Mouse (Mus musculus): ENCODE data around the gene Defb46. TPM values are rescaled to one million over a fixed set of nuclear protein-coding genes. Genes with fewer than 3 reads are reported as not detected.

The Defb46 gene
- not detected in 2 replicates for polyA plus RNA-seq (2014; fragmentation: Nextera tagmentation; extraction: Ambion mirVana)

GRCm38 (mm10) chr8:19239616-19240015, at the start of gene Defb46:
Defb46 (plus strand) TSS chr8:19239916.
- Histone ChIP-seq H3K4me1 (replicated peaks; ENCODE audit: control insufficient read depth, insufficient read depth, low read length) (no peaks in the 10 kb centered on the region), H3K4me3 (replicated peaks; ENCODE audit: low read length) (no peak within 1 kb of the TSS), H3K9ac (no peak within 1 kb of the TSS), H3K27ac (no peak within 1 kb of the TSS), H3K4me2 (replicated peaks) (no peak within 1 kb of the TSS), H3K36me3 (replicated peaks; ENCODE audit: control insufficient read depth, insufficient read depth) (no peaks in the 10 kb centered on the region), H3K9me3 (ENCODE audit: control insufficient read depth, low read length) (no peaks in the 10 kb centered on the region), H3K27me3 (ENCODE audit: control insufficient read depth, insufficient read depth, low read length) (no peaks in the 10 kb centered on the region)
- DNase-seq (ENCODE audit: low spot score), result no peak
- no peak for ATAC-seq (ENCODE audit: low FRiP score)
- WGBS, result 86% methylated on average over 2 of the region's 2 CpGs

- Histone ChIP-seq H3K9me3 (ENCODE audit: control insufficient read depth, low read length) (no peaks in the 10 kb centered on the region), H3K27ac (no peak within 1 kb of the TSS), H3K4me3 (replicated peaks; ENCODE audit: low read length) (no peak within 1 kb of the TSS), H3K4me1 (replicated peaks; ENCODE audit: control insufficient read depth, insufficient read depth, low read length) (no peaks in the 10 kb centered on the region), H3K36me3 (replicated peaks; ENCODE audit: control insufficient read depth, insufficient read depth) (no peaks in the 10 kb centered on the region), H3K9ac (no peak within 1 kb of the TSS), H3K4me2 (replicated peaks) (no peak within 1 kb of the TSS), H3K27me3 (ENCODE audit: control insufficient read depth, insufficient read depth, low read length) (no peaks in the 10 kb centered on the region)
- ATAC-seq (ENCODE audit: low FRiP score) (no peak), DNase-seq (ENCODE audit: low spot score) (no peak)
- WGBS, result 63% methylated on average over 1 of the region's 1 CpGs
These were observed 14.6 kb upstream of the Defb46 start, which contains the start of gene Defb6 for GRCm38 (mm10) chr8:19225161-19225560. Defb6 (plus strand) TSS chr8:19225478.

GRCm38 (mm10) chr8:19238101-19238500, 1.6 kb upstream of the Defb46 start:
- H3K9me3 ChIP-seq (ENCODE audit: control insufficient read depth, low read length), result no peaks in the 10 kb centered on the region
- H3K9ac ChIP-seq, result no peak overlapping the region
- ATAC-seq (ENCODE audit: low FRiP score) (no peak), DNase-seq (ENCODE audit: low spot score) (no peak)
- 57% methylated on average over 1 of the region's 1 CpGs for WGBS
- no peak overlapping the region for H3K4me2 ChIP-seq (replicated peaks)
- no peaks in the 10 kb centered on the region for H3K27me3 ChIP-seq (ENCODE audit: control insufficient read depth, insufficient read depth, low read length)
- no peak overlapping the region for H3K4me3 ChIP-seq (replicated peaks; ENCODE audit: low read length)
- H3K36me3 ChIP-seq (replicated peaks; ENCODE audit: control insufficient read depth, insufficient read depth), result no peaks in the 10 kb centered on the region
- H3K27ac ChIP-seq, result no peak overlapping the region
- H3K4me1 ChIP-seq (replicated peaks; ENCODE audit: control insufficient read depth, insufficient read depth, low read length), result no peaks in the 10 kb centered on the region

GRCm38 (mm10) chr8:19247280-19247679, 7.6 kb downstream of the Defb46 start, which contains the start of gene Defb5:
Defb5 (plus strand) TSS chr8:19247580.
- Histone ChIP-seq H3K27me3 (ENCODE audit: control insufficient read depth, insufficient read depth, low read length) (no peaks in the 10 kb centered on the region), H3K27ac (no peak within 1 kb of the TSS), H3K9ac (no peak within 1 kb of the TSS), H3K4me3 (replicated peaks; ENCODE audit: low read length) (no peak within 1 kb of the TSS), H3K4me1 (replicated peaks; ENCODE audit: control insufficient read depth, insufficient read depth, low read length) (no peaks in the 10 kb centered on the region), H3K4me2 (replicated peaks) (no peak within 1 kb of the TSS), H3K9me3 (ENCODE audit: control insufficient read depth, low read length) (no peaks in the 10 kb centered on the region), H3K36me3 (replicated peaks; ENCODE audit: control insufficient read depth, insufficient read depth) (no peaks in the 10 kb centered on the region)
- no peak for ATAC-seq (ENCODE audit: low FRiP score)
- DNase-seq (ENCODE audit: low spot score), result no peak
- 93% methylated on average over 5 of the region's 5 CpGs for WGBS

- H3K4me3 ChIP-seq (replicated peaks; ENCODE audit: low read length), result no peak overlapping the region
- no peak for ATAC-seq (ENCODE audit: low FRiP score)
These were observed 18.4 kb downstream of the Defb46 start for GRCm38 (mm10) chr8:19258136-19258535.

GRCm38 (mm10) chr8:19259667-19260066, 20.0 kb downstream of the Defb46 start:
- no peak overlapping the region for H3K27ac ChIP-seq
- H3K9me3 ChIP-seq (ENCODE audit: control insufficient read depth, low read length), result no peaks in the 10 kb centered on the region
- no peaks in the 10 kb centered on the region for H3K4me1 ChIP-seq (replicated peaks; ENCODE audit: control insufficient read depth, insufficient read depth, low read length)
- no peak for ATAC-seq (ENCODE audit: low FRiP score)
- H3K9ac ChIP-seq, result no peak overlapping the region
- no peak overlapping the region for H3K4me3 ChIP-seq (replicated peaks; ENCODE audit: low read length)
- H3K4me2 ChIP-seq (replicated peaks), result no peak overlapping the region
- no peaks in the 10 kb centered on the region for H3K27me3 ChIP-seq (ENCODE audit: control insufficient read depth, insufficient read depth, low read length)
- H3K36me3 ChIP-seq (replicated peaks; ENCODE audit: control insufficient read depth, insufficient read depth), result no peaks in the 10 kb centered on the region
- DNase-seq (ENCODE audit: low spot score), result no peak
- WGBS, result 47% methylated on average over 3 of the region's 3 CpGs

More at GRCm38 (mm10) chr8:19258136-19258535, 18.4 kb downstream of the Defb46 start:
- H3K9me3 ChIP-seq (ENCODE audit: control insufficient read depth, low read length), result no peaks in the 10 kb centered on the region
- H3K27me3 ChIP-seq (ENCODE audit: control insufficient read depth, insufficient read depth, low read length), result no peaks in the 10 kb centered on the region
- H3K27ac ChIP-seq, result no peak overlapping the region
- no peak for DNase-seq (ENCODE audit: low spot score)
- H3K36me3 ChIP-seq (replicated peaks; ENCODE audit: control insufficient read depth, insufficient read depth), result no peaks in the 10 kb centered on the region
- H3K9ac ChIP-seq, result no peak overlapping the region
- no peak overlapping the region for H3K4me2 ChIP-seq (replicated peaks)
- no peaks in the 10 kb centered on the region for H3K4me1 ChIP-seq (replicated peaks; ENCODE audit: control insufficient read depth, insufficient read depth, low read length)

Other genes starting within 250 kb of the Defb46 start
- not detected in 2 replicates for gene Defb37, start 248.9 kb upstream of the Defb46 start, polyA plus RNA-seq (2014; fragmentation: Nextera tagmentation; extraction: Ambion mirVana)
- gene Defb38, start 213.3 kb upstream of the Defb46 start, polyA plus RNA-seq (2014; fragmentation: Nextera tagmentation; extraction: Ambion mirVana), result not detected in 2 replicates
- gene Defb39, start 175.1 kb upstream of the Defb46 start, polyA plus RNA-seq (2014; fragmentation: Nextera tagmentation; extraction: Ambion mirVana), result not detected in 2 replicates
- gene Defb12, start 125.1 kb upstream of the Defb46 start, polyA plus RNA-seq (2014; fragmentation: Nextera tagmentation; extraction: Ambion mirVana), result not detected in 2 replicates
- not detected in 2 replicates for gene Defb34, start 116.2 kb upstream of the Defb46 start, polyA plus RNA-seq (2014; fragmentation: Nextera tagmentation; extraction: Ambion mirVana)
- gene Gm45826, start 99.1 kb upstream of the Defb46 start, polyA plus RNA-seq (2014; fragmentation: Nextera tagmentation; extraction: Ambion mirVana), result not detected in 2 replicates
- gene Defb14, start 45.6 kb upstream of the Defb46 start, polyA plus RNA-seq (2014; fragmentation: Nextera tagmentation; extraction: Ambion mirVana), result not detected in 2 replicates
- gene Defb4, start 41.2 kb upstream of the Defb46 start, polyA plus RNA-seq (2014; fragmentation: Nextera tagmentation; extraction: Ambion mirVana), result not detected in 2 replicates
- not detected in 2 replicates for gene Defb6, start 14.4 kb upstream of the Defb46 start, polyA plus RNA-seq (2014; fragmentation: Nextera tagmentation; extraction: Ambion mirVana)
- gene Defb5, start 7.7 kb downstream of the Defb46 start, polyA plus RNA-seq (2014; fragmentation: Nextera tagmentation; extraction: Ambion mirVana), result not detected in 2 replicates
- not detected in 2 replicates for gene Defb3, start 53.4 kb downstream of the Defb46 start, polyA plus RNA-seq (2014; fragmentation: Nextera tagmentation; extraction: Ambion mirVana)
- not detected in 2 replicates for gene Defb8, start 207.7 kb downstream of the Defb46 start, polyA plus RNA-seq (2014; fragmentation: Nextera tagmentation; extraction: Ambion mirVana)